In the genomic region with DNA sequence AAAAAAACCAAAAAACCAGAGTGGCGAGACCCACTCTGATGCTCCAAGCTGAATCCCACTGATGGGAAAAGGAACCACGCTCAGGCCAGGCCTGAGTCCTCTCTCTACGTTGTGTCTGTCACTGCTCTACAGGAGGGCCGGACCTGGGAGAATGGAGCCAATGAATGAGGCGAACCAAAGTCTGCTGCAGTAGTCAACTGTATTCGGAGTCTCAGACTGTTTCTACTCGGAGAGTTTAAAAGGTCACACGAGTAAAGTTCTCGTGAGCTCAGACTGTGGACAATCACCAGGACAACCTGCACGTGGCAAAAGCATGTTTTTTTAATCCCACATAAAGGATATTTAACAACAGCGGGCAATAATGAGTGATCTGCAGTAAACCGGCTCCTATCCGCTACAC, we compare ENCODE assay signal across 21 mouse cellular contexts.
"Had no signal": no experiment of that assay in that cellular context is flagged by ENCODE, and none has a peak within 500 bp of the region (broad histone marks: within the 10 kb centered on the region; RNA-seq: fewer than 3 reads in every experiment).

No protein-coding gene starts in this region.

- H3K27ac ChIP-seq: kidney, postnatal 0 days; limb, embryonic 13.5 days; liver, embryonic 12.5 days; liver, embryonic 15.5 days; lung, embryonic 15.5 days; midbrain, embryonic 12.5 days; neural tube, embryonic 13.5 days; stomach, embryonic 15.5 days had no signal

- H3K27me3 ChIP-seq: limb, embryonic 13.5 days; liver, embryonic 12.5 days; liver, embryonic 15.5 days; lung, embryonic 15.5 days; midbrain, embryonic 12.5 days; neural tube, embryonic 13.5 days; stomach, embryonic 15.5 days had no signal

- H3K36me3 ChIP-seq: limb, embryonic 13.5 days; liver, embryonic 15.5 days; lung, embryonic 15.5 days; midbrain, embryonic 12.5 days; neural tube, embryonic 13.5 days; stomach, embryonic 15.5 days had no signal

- DNase-seq: left cerebral cortex, postnatal 4 days; liver; lung, adult 18-20 months; lung, postnatal 10 days; lung, postnatal 36 days; retina, postnatal 1 day; right cerebral cortex, postnatal 25 days; spleen, adult 18-20 months; thymus, adult 2 months; thymus, postnatal 14 days; thymus, postnatal 4 days had no signal

- H3K4me3 ChIP-seq: limb, embryonic 13.5 days; liver, embryonic 12.5 days; liver, embryonic 15.5 days; lung, embryonic 15.5 days; megakaryocyte, embryonic 14.5 days; midbrain, embryonic 12.5 days; myocyte; neural tube, embryonic 13.5 days; stomach, embryonic 15.5 days had no signal

- H3K4me1 ChIP-seq: midbrain, embryonic 12.5 days had no signal
